Mouse (Mus musculus): ENCODE results near the gene Dffb. TPM values are rescaled to one million over a fixed set of nuclear protein-coding genes. Genes with fewer than 3 reads are reported as not detected.
A peak's percentile ranks its signal among the peaks of the same experiment; 100 is the strongest.

The Dffb gene
- polyA plus RNA-seq, 1 experiment: 14.3 TPM

DNA sequence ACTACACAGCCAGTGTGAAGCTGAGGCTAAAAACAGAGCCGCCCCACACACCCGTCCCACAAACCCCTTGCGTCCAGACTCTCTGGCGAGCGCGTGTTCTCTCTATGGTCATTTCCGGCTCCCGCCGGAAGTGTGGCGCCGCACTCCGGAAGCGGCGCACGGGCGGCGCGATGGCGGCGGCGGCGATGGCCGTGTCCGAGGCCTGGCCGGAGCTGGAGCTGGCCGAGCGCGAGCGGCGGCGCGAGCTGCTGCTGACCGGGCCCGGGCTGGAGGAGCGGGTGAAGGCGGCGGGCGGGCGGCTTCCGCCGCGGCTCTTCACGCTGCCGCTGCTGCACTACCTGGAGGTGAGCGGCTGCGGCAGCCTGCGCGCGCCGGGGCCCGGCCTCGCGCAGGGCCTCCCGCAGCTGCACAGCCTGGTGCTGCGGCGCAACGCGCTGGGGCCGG, 36.7 kb upstream of the Dffb start, which contains the start of gene Lrrc47:
TSS of gene Lrrc47 (plus strand) at position 86 of the 444 bp plus-strand sequence.
- peak within 1 kb of the TSS; percentile 75 for H3K4me3 ChIP-seq (replicated peaks; ENCODE audit: extremely low read depth, low read depth, low read length)
- WGBS: under 1% methylated on average over 59 of the region's 59 CpGs
- H3K4me1 ChIP-seq (ENCODE audit: control insufficient read depth, insufficient read depth, low read length): peaks cover 12% of the 10 kb centered on the region
- TF ChIP-seq POLR2A (IDR thresholded peaks at IDR 0.05; ENCODE audit: borderline replicate concordance, extremely low read depth, low read depth, low read length): peak; percentile 50; the same call in 1 of the 2 replicates
- no peak for TF ChIP-seq CTCF (IDR thresholded peaks at IDR 0.05; ENCODE audit: insufficient read depth, low read length)
- DNase-seq: peak; percentile 80

GRCm38 (mm10) chr4:154010907-154011645, 36.1 kb upstream of the Dffb start:
- no peak for TF ChIP-seq CTCF (IDR thresholded peaks at IDR 0.05; ENCODE audit: insufficient read depth, low read length)
- TF ChIP-seq POLR2A (IDR thresholded peaks at IDR 0.05; ENCODE audit: borderline replicate concordance, extremely low read depth, low read depth, low read length): no peak
- DNase-seq: no peak
- peak overlapping the region; percentile 75 for H3K4me3 ChIP-seq (replicated peaks; ENCODE audit: extremely low read depth, low read depth, low read length)
- H3K4me1 ChIP-seq (ENCODE audit: control insufficient read depth, insufficient read depth, low read length): peaks cover 12% of the 10 kb centered on the region
- WGBS: 30% methylated on average over 13 of the region's 13 CpGs

- Histone ChIP-seq H3K4me3 (replicated peaks; ENCODE audit: extremely low read depth, low read depth, low read length) (no peak overlapping the region), H3K4me1 (ENCODE audit: control insufficient read depth, insufficient read depth, low read length) (peaks cover 3% of the 10 kb centered on the region)
- 56% methylated on average over 4 of the region's 4 CpGs for WGBS
- TF ChIP-seq CTCF (IDR thresholded peaks at IDR 0.05; ENCODE audit: insufficient read depth, low read length): no peak
- no peak for TF ChIP-seq POLR2A (IDR thresholded peaks at IDR 0.05; ENCODE audit: borderline replicate concordance, extremely low read depth, low read depth, low read length)
- peak; percentile 69 for DNase-seq
Measured at GRCm38 (mm10) chr4:154007759-154008158, 32.8 kb upstream of the Dffb start.

DNA sequence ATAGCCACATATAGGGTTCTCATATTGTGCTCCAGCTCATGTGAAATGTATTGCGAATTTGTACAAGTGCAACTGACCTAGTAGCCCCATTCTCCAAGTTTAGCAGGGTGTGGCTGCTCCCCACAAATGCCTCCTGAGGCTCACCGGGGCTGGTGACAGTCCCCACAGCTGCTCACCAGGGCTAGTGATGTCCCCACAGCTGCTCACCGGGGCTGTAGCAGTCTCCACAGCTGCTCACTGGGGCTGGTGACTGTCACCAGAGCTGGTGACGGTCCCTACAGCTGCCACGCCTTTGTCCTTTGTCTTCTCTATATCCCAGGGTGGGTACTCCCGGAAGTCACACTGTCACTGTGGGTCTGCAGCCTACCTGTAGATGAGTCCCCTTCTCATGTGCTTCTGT, 31.3 kb upstream of the Dffb start:
- 90% methylated on average over 6 of the region's 6 CpGs for WGBS
- DNase-seq: no peak
- TF ChIP-seq POLR2A (IDR thresholded peaks at IDR 0.05; ENCODE audit: borderline replicate concordance, extremely low read depth, low read depth, low read length) (no peak), CTCF (IDR thresholded peaks at IDR 0.05; ENCODE audit: insufficient read depth, low read length) (no peak)
- Histone ChIP-seq H3K4me3 (replicated peaks; ENCODE audit: extremely low read depth, low read depth, low read length) (no peak overlapping the region), H3K4me1 (ENCODE audit: control insufficient read depth, insufficient read depth, low read length) (no peaks in the 10 kb centered on the region)

DNA sequence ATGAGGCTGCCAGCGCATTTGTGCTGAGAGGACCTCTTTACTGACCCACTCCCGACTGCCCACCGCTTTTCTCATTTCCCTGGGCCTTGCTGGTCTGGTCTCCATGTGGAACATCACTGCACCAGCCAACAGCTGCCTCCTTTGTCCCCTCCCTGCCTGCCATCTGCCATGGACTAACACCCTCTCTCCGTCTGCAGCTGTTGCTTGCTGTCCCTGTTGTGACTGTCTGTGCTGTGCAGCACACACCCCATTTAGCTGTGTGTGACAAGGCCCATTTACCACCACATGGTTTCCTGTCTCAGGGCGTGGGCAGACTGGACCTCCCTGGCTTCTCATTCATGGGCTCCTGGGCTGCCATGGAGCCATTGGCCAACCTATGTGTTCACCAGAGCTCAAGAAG, 30.6 kb upstream of the Dffb start:
- no peak for DNase-seq
- H3K4me3 ChIP-seq (replicated peaks; ENCODE audit: extremely low read depth, low read depth, low read length): no peak overlapping the region
- TF ChIP-seq POLR2A (IDR thresholded peaks at IDR 0.05; ENCODE audit: borderline replicate concordance, extremely low read depth, low read depth, low read length): no peak
- no peak for TF ChIP-seq CTCF (IDR thresholded peaks at IDR 0.05; ENCODE audit: insufficient read depth, low read length)
- WGBS: 91% methylated on average over 5 of the region's 5 CpGs
- H3K4me1 ChIP-seq (ENCODE audit: control insufficient read depth, insufficient read depth, low read length): no peaks in the 10 kb centered on the region

- DNase-seq: no peak
- TF ChIP-seq CTCF (IDR thresholded peaks at IDR 0.05; ENCODE audit: insufficient read depth, low read length) (no peak), POLR2A (IDR thresholded peaks at IDR 0.05; ENCODE audit: borderline replicate concordance, extremely low read depth, low read depth, low read length) (no peak)
- 89% methylated on average over 8 of the region's 8 CpGs for WGBS
- no peak overlapping the region for H3K4me3 ChIP-seq (replicated peaks; ENCODE audit: extremely low read depth, low read depth, low read length)
- no peaks in the 10 kb centered on the region for H3K4me1 ChIP-seq (ENCODE audit: control insufficient read depth, insufficient read depth, low read length)
Measured at GRCm38 (mm10) chr4:153993505-153993904, 18.6 kb upstream of the Dffb start.

- DNase-seq: no peak
- WGBS: 90% methylated on average over 10 of the region's 10 CpGs
- Histone ChIP-seq H3K4me1 (ENCODE audit: control insufficient read depth, insufficient read depth, low read length) (no peaks in the 10 kb centered on the region), H3K4me3 (replicated peaks; ENCODE audit: extremely low read depth, low read depth, low read length) (no peak overlapping the region)
- TF ChIP-seq POLR2A (IDR thresholded peaks at IDR 0.05; ENCODE audit: borderline replicate concordance, extremely low read depth, low read depth, low read length) (no peak), CTCF (IDR thresholded peaks at IDR 0.05; ENCODE audit: insufficient read depth, low read length) (no peak)
Measured at GRCm38 (mm10) chr4:153992715-153993114, 17.8 kb upstream of the Dffb start.

- 87% methylated on average over 11 of the region's 11 CpGs for WGBS
- peaks cover 2% of the 10 kb centered on the region; the same call in 1 of the 2 replicates for H3K4me1 ChIP-seq (ENCODE audit: control insufficient read depth, insufficient read depth, low read length)
- no peak for TF ChIP-seq CTCF (IDR thresholded peaks at IDR 0.05; ENCODE audit: insufficient read depth, low read length)
- TF ChIP-seq POLR2A (IDR thresholded peaks at IDR 0.05; ENCODE audit: borderline replicate concordance, extremely low read depth, low read depth, low read length): no peak
- no peak for DNase-seq
- H3K4me3 ChIP-seq (replicated peaks; ENCODE audit: extremely low read depth, low read depth, low read length): no peak overlapping the region
Measured at GRCm38 (mm10) chr4:153980470-153980869, 5.5 kb upstream of the Dffb start.

- DNase-seq: no peak
- TF ChIP-seq POLR2A (IDR thresholded peaks at IDR 0.05; ENCODE audit: borderline replicate concordance, extremely low read depth, low read depth, low read length) (no peak), CTCF (IDR thresholded peaks at IDR 0.05; ENCODE audit: insufficient read depth, low read length) (no peak)
- 73% methylated on average over 10 of the region's 10 CpGs for WGBS
- Histone ChIP-seq H3K4me3 (replicated peaks; ENCODE audit: extremely low read depth, low read depth, low read length) (no peak overlapping the region), H3K4me1 (ENCODE audit: control insufficient read depth, insufficient read depth, low read length) (peaks cover 2% of the 10 kb centered on the region; the same call in 1 of the 2 replicates)
Measured at GRCm38 (mm10) chr4:153979243-153979642, 4.3 kb upstream of the Dffb start.

DNA sequence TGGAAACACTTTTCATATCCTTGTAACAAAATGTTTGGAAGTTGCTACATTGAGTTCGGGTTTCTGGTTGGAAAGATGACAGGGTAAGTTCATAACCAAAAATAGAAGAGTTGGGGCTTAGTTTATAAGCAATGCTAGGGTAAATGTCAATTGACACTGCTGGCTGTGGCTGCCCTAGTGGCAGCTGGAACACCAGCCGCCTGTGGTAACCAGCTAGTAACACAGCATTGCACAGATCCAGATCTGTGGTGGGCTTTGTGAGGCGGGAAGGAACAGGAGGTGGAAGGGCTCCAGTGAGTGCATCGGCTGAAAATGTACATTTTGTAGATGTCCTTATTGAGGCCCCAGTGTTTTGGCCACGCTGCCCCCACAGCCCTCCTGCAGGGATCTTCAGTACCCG, 842 bp upstream of the Dffb start:
- 37% methylated on average over 6 of the region's 6 CpGs for WGBS
- H3K4me3 ChIP-seq (replicated peaks; ENCODE audit: extremely low read depth, low read depth, low read length): peak overlapping the region; percentile 90
- DNase-seq: no peak
- H3K4me1 ChIP-seq (ENCODE audit: control insufficient read depth, insufficient read depth, low read length): peaks cover 2% of the 10 kb centered on the region; the same call in 1 of the 2 replicates
- TF ChIP-seq CTCF (IDR thresholded peaks at IDR 0.05; ENCODE audit: insufficient read depth, low read length) (no peak), POLR2A (IDR thresholded peaks at IDR 0.05; ENCODE audit: borderline replicate concordance, extremely low read depth, low read depth, low read length) (no peak)
